Mouse (Mus musculus) hindbrain, embryonic 14.5 days (tissue): ENCODE measurements around the gene Spdye4c. TPM values are rescaled to one million over a fixed set of nuclear protein-coding genes. Genes with fewer than 3 reads are reported as not detected.

Experiments
- ATAC-seq: fragments of 200-750 bp; cut with Nextera tagmentation; 2 replicates; pipeline ENCODE4 v1.8.0; 2017; ENCODE audit warnings: moderate number of reproducible peaks, mild to moderate bottlenecking, moderate TSS enrichment, moderate library complexity; ENCODE audit not compliant: low FRiP score
- DNase-seq: peaks from one replicate; pipeline ENCODE4 v3.0.0-alpha.2; 2015; ENCODE audit warnings: low spot score
- H3K27ac ChIP-seq: fragments of 300-500 bp; sonication (generic); 2 replicates; pipeline ENCODE4 v1.5.1; 2014; ENCODE audit warnings: mild to moderate bottlenecking, moderate library complexity
- H3K27me3 ChIP-seq: fragments of 300-500 bp; sonication (generic); 2 replicates; pipeline ENCODE4 v1.6.1; 2014; ENCODE audit warnings: mild to moderate bottlenecking, low read length, mixed read lengths; ENCODE audit not compliant: control insufficient read depth, insufficient read depth
- H3K36me3 ChIP-seq: fragments of 300-500 bp; sonication (generic); replicated peaks from 2 replicates; pipeline ENCODE4 v1.6.1; 2014; ENCODE audit not compliant: control insufficient read depth, insufficient read depth
- H3K4me1 ChIP-seq: fragments of 300-500 bp; sonication (generic); replicated peaks from 2 replicates; pipeline ENCODE4 v1.6.1; 2014; ENCODE audit warnings: antibody characterized with exemption, low read length, mixed read lengths; ENCODE audit not compliant: control insufficient read depth, insufficient read depth
- H3K4me2 ChIP-seq: fragments of 300-500 bp; sonication (generic); replicated peaks from 2 replicates; pipeline ENCODE4 v1.6.1; 2014; ENCODE audit warnings: mild to moderate bottlenecking, moderate library complexity
- H3K4me3 ChIP-seq: fragments of 300-500 bp; sonication (generic); replicated peaks from 2 replicates; pipeline ENCODE4 v1.5.1; 2014; ENCODE audit warnings: mild to moderate bottlenecking, low read length
- H3K9ac ChIP-seq: fragments of 300-500 bp; sonication (generic); 2 replicates; pipeline ENCODE4 v1.6.1; 2014
- H3K9me3 ChIP-seq: fragments of 300-500 bp; sonication (generic); 2 replicates; pipeline ENCODE4 v1.6.1; 2016; ENCODE audit warnings: low read length; ENCODE audit not compliant: control insufficient read depth
- WGBS: fragments of 180-500 bp; shearing (Covaris S2); extraction: QIAGEN DNeasy Blood & Tissue Kit; methylation state at CpG from one replicate; pipeline ENCODE4 v1.1.7; 2014; 5-methylcytosine and 5-hydroxymethylcytosine counted together
- polyA plus RNA-seq: library from polyadenylated mRNA; unstranded; fragments of >200 nt; fragmentation: Nextera tagmentation; extraction: Ambion mirVana; gene quantifications from 2 replicates; pipeline ENCODE4 v1.2.1, GENCODE M21; 2014

Gene Spdye4c
- polyA plus RNA-seq, 1 experiment from 2014 or later = not detected

GRCm38 (mm10) chr2:128552798-128553720 lies 38.0 kb upstream of the Spdye4c start:
- H3K27ac ChIP-seq = no peak overlapping the region
- H3K27me3 ChIP-seq = no peaks in the 10 kb centered on the region
- 87% methylated on average over 8 of the region's 8 CpGs for WGBS
- H3K4me1 ChIP-seq = 0 out of 2 replicates have a peak, but pooled peaks cover 3% of the 10 kb centered on the region
- ATAC-seq (no peak), DNase-seq (no peak)
- no peaks in the 10 kb centered on the region for H3K9me3 ChIP-seq
- H3K4me3 ChIP-seq = no peak overlapping the region
- H3K4me2 ChIP-seq = no peak overlapping the region
- H3K9ac ChIP-seq = no peak overlapping the region
- no peaks in the 10 kb centered on the region for H3K36me3 ChIP-seq

GRCm38 (mm10) chr2:128555082-128555481 lies 35.9 kb upstream of the Spdye4c start:
- H3K4me3 ChIP-seq = no peak overlapping the region
- H3K4me1 ChIP-seq = no peaks in the 10 kb centered on the region
- no peaks in the 10 kb centered on the region for H3K27me3 ChIP-seq
- H3K36me3 ChIP-seq = no peaks in the 10 kb centered on the region
- ATAC-seq (no peak), DNase-seq (no peak)
- H3K9me3 ChIP-seq = no peaks in the 10 kb centered on the region
- no peak overlapping the region for H3K27ac ChIP-seq
- 74% methylated on average over 9 of the region's 9 CpGs for WGBS
- H3K9ac ChIP-seq = no peak overlapping the region
- H3K4me2 ChIP-seq = no peak overlapping the region

GRCm38 (mm10) chr2:128564195-128564594 lies 26.8 kb upstream of the Spdye4c start:
- DNase-seq (no peak), ATAC-seq (no peak)
- no peaks in the 10 kb centered on the region for H3K27me3 ChIP-seq
- H3K4me1 ChIP-seq = no peaks in the 10 kb centered on the region
- H3K9ac ChIP-seq = no peak overlapping the region
- no peak overlapping the region for H3K4me3 ChIP-seq
- H3K27ac ChIP-seq = no peak overlapping the region
- 83% methylated on average over 3 of the region's 3 CpGs for WGBS
- H3K36me3 ChIP-seq = no peaks in the 10 kb centered on the region
- H3K9me3 ChIP-seq = no peaks in the 10 kb centered on the region
- no peak overlapping the region for H3K4me2 ChIP-seq

GRCm38 (mm10) chr2:128565904-128566303 lies 25.1 kb upstream of the Spdye4c start:
- 64% methylated on average over 8 of the region's 8 CpGs for WGBS
- H3K4me2 ChIP-seq = no peak overlapping the region
- no peak overlapping the region for H3K27ac ChIP-seq
- H3K9ac ChIP-seq = no peak overlapping the region
- no peak overlapping the region for H3K4me3 ChIP-seq
- H3K36me3 ChIP-seq = no peaks in the 10 kb centered on the region
- H3K27me3 ChIP-seq = no peaks in the 10 kb centered on the region
- ATAC-seq = no peak
- H3K4me1 ChIP-seq = no peaks in the 10 kb centered on the region
- DNase-seq = no peak
- no peaks in the 10 kb centered on the region for H3K9me3 ChIP-seq

GRCm38 (mm10) chr2:128566304-128567147 lies 24.5 kb upstream of the Spdye4c start:
- H3K4me2 ChIP-seq = no peak overlapping the region
- H3K4me3 ChIP-seq = no peak overlapping the region
- no peaks in the 10 kb centered on the region for H3K36me3 ChIP-seq
- no peak for ATAC-seq
- no peaks in the 10 kb centered on the region for H3K4me1 ChIP-seq
- H3K27ac ChIP-seq = no peak overlapping the region
- no peak for DNase-seq
- H3K9ac ChIP-seq = no peak overlapping the region
- H3K27me3 ChIP-seq = no peaks in the 10 kb centered on the region
- WGBS = 74% methylated on average over 10 of the region's 10 CpGs
- H3K9me3 ChIP-seq = no peaks in the 10 kb centered on the region

- DNase-seq = no peak
- Histone ChIP-seq H3K36me3 (no peaks in the 10 kb centered on the region), H3K27ac (no peak overlapping the region), H3K9ac (no peak overlapping the region), H3K4me2 (no peak overlapping the region), H3K4me3 (no peak overlapping the region), H3K9me3 (no peaks in the 10 kb centered on the region), H3K4me1 (no peaks in the 10 kb centered on the region), H3K27me3 (no peaks in the 10 kb centered on the region)
- no peak for ATAC-seq
- 89% methylated on average over 6 of the region's 6 CpGs for WGBS
Observed at GRCm38 (mm10) chr2:128568018-128568417, 23.0 kb upstream of the Spdye4c start.

- Histone ChIP-seq H3K27ac (no peak overlapping the region), H3K36me3 (no peaks in the 10 kb centered on the region), H3K27me3 (no peaks in the 10 kb centered on the region), H3K9me3 (no peaks in the 10 kb centered on the region), H3K4me1 (no peaks in the 10 kb centered on the region), H3K4me2 (no peak overlapping the region), H3K9ac (no peak overlapping the region), H3K4me3 (no peak overlapping the region)
- DNase-seq = no peak
- no peak for ATAC-seq
- 75% methylated on average over 4 of the region's 4 CpGs for WGBS
Observed at GRCm38 (mm10) chr2:128568490-128568889, 22.5 kb upstream of the Spdye4c start.

- WGBS = 84% methylated on average over 4 of the region's 4 CpGs
- Histone ChIP-seq H3K9ac (no peak overlapping the region), H3K27me3 (no peaks in the 10 kb centered on the region), H3K4me1 (no peaks in the 10 kb centered on the region), H3K4me2 (no peak overlapping the region), H3K4me3 (no peak overlapping the region), H3K9me3 (no peaks in the 10 kb centered on the region), H3K36me3 (no peaks in the 10 kb centered on the region), H3K27ac (no peak overlapping the region)
- DNase-seq (no peak), ATAC-seq (no peak)
Observed at GRCm38 (mm10) chr2:128571001-128571400, 20.0 kb upstream of the Spdye4c start.
